Mouse (Mus musculus): Measurements from ENCODE around the gene Smad1. TPM values are rescaled to one million over a fixed set of nuclear protein-coding genes. Genes with fewer than 3 reads are reported as not detected.

The Smad1 gene
- polyA plus RNA-seq, 1 experiment from 2014 or later, result 20.2 TPM

- Histone ChIP-seq H3K36me3 (peaks cover 11% of the 10 kb centered on the region), H3K27me3 (replicated peaks) (no peaks in the 10 kb centered on the region), H3K9me3 (no peaks in the 10 kb centered on the region), H3K4me2 (no peak overlapping the region), H3K27ac (replicated peaks) (no peak overlapping the region), H3K4me3 (no peak overlapping the region), H3K9ac (no peak overlapping the region), H3K4me1 (peaks cover 74% of the 10 kb centered on the region)
- no peak for ATAC-seq (ENCODE audit: extremely low read depth, insufficient number of reproducible peaks, low FRiP score, low TSS enrichment)
- WGBS, result 61% methylated on average over 6 of the region's 6 CpGs
Observed at GRCm38 (mm10) chr8:79381771-79382170, 17.5 kb downstream of the Smad1 start.

- H3K27me3 ChIP-seq (replicated peaks), result no peaks in the 10 kb centered on the region
- H3K9ac ChIP-seq, result no peak overlapping the region
- H3K27ac ChIP-seq (replicated peaks), result no peak overlapping the region
- no peak overlapping the region for H3K4me2 ChIP-seq
- no peaks in the 10 kb centered on the region for H3K9me3 ChIP-seq
- H3K4me3 ChIP-seq, result no peak overlapping the region
- no peak for ATAC-seq (ENCODE audit: extremely low read depth, insufficient number of reproducible peaks, low FRiP score, low TSS enrichment)
- H3K4me1 ChIP-seq, result peaks cover 75% of the 10 kb centered on the region
- peaks cover 8% of the 10 kb centered on the region for H3K36me3 ChIP-seq
- 37% methylated on average over 1 of the region's 1 CpGs for WGBS
Observed at GRCm38 (mm10) chr8:79380386-79380785, 18.9 kb downstream of the Smad1 start.

DNA sequence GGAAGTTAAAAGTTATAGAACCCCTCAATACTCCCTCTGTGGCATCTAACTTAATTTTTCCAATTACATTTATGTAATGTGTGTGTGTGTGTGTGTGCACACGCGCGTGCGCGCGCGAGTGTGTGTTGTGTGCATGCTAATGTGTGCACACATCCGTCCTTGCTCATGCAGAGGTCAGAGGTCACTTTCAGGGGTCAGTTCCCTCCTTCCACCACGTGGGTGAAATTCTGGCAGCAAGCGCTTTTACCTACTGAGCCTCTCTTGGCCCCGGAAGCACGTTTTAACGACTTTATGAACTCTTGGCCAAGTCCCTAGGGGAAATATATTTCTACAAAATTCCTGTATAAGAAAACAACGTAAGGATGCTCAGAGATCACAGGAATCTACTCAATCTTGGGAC lies 19.3 kb downstream of the Smad1 start:
- Histone ChIP-seq H3K4me1 (peaks cover 75% of the 10 kb centered on the region), H3K36me3 (peaks cover 8% of the 10 kb centered on the region), H3K27me3 (replicated peaks) (no peaks in the 10 kb centered on the region), H3K9ac (no peak overlapping the region), H3K27ac (replicated peaks) (no peak overlapping the region), H3K9me3 (no peaks in the 10 kb centered on the region), H3K4me3 (no peak overlapping the region), H3K4me2 (no peak overlapping the region)
- no peak for ATAC-seq (ENCODE audit: extremely low read depth, insufficient number of reproducible peaks, low FRiP score, low TSS enrichment)
- WGBS, result 79% methylated on average over 14 of the region's 14 CpGs

DNA sequence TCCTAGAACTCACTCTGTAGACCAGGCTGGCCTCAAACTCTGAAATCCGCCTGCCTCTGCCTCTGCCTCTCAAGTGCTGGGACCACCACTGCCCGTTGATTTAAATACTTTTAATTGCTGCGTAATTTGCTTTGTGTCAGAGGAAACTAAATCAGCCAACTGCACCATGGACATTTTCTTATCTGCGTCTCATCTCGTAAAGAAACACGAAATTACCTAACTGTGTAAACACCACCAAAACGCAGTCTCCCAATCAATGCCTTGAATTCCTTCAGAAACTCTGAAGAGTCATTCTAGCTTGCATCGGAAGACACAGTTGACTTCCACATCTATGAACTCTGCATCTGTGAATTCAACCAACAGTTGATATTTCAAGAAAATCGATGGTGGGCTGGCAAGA lies 22.7 kb downstream of the Smad1 start:
- H3K27me3 ChIP-seq (replicated peaks), result no peaks in the 10 kb centered on the region
- H3K36me3 ChIP-seq, result peaks cover 13% of the 10 kb centered on the region
- H3K4me3 ChIP-seq, result no peak overlapping the region
- peaks cover 70% of the 10 kb centered on the region for H3K4me1 ChIP-seq
- no peak overlapping the region for H3K27ac ChIP-seq (replicated peaks)
- no peak overlapping the region for H3K9ac ChIP-seq
- WGBS, result 86% methylated on average over 9 of the region's 9 CpGs
- H3K4me2 ChIP-seq, result no peak overlapping the region
- ATAC-seq (ENCODE audit: extremely low read depth, insufficient number of reproducible peaks, low FRiP score, low TSS enrichment), result no peak
- no peaks in the 10 kb centered on the region for H3K9me3 ChIP-seq

DNA sequence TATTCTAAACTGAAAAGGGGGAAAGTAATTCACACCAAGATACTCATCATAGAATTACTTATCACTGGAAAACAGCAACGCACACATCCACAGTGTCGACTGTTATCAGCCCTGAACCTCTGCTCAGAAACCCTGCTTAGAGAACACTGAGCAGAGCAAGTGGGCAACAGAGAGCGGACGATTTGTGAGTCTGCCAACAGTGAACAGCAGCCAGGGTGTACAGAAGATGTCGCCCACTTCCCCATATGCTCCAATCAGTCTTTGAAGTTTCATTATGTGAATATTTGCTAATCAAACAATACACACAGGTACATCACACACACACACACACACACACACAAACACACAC lies 23.6 kb downstream of the Smad1 start:
- H3K27me3 ChIP-seq (replicated peaks), result no peaks in the 10 kb centered on the region
- H3K36me3 ChIP-seq, result peaks cover 22% of the 10 kb centered on the region
- no peak overlapping the region for H3K9ac ChIP-seq
- H3K9me3 ChIP-seq, result no peaks in the 10 kb centered on the region
- H3K4me2 ChIP-seq, result peak overlapping the region; percentile 49
- WGBS, result 25% methylated on average over 5 of the region's 5 CpGs
- ATAC-seq (ENCODE audit: extremely low read depth, insufficient number of reproducible peaks, low FRiP score, low TSS enrichment), result no peak
- H3K27ac ChIP-seq (replicated peaks), result peak overlapping the region; percentile 77
- peaks cover 64% of the 10 kb centered on the region for H3K4me1 ChIP-seq
- no peak overlapping the region for H3K4me3 ChIP-seq

DNA sequence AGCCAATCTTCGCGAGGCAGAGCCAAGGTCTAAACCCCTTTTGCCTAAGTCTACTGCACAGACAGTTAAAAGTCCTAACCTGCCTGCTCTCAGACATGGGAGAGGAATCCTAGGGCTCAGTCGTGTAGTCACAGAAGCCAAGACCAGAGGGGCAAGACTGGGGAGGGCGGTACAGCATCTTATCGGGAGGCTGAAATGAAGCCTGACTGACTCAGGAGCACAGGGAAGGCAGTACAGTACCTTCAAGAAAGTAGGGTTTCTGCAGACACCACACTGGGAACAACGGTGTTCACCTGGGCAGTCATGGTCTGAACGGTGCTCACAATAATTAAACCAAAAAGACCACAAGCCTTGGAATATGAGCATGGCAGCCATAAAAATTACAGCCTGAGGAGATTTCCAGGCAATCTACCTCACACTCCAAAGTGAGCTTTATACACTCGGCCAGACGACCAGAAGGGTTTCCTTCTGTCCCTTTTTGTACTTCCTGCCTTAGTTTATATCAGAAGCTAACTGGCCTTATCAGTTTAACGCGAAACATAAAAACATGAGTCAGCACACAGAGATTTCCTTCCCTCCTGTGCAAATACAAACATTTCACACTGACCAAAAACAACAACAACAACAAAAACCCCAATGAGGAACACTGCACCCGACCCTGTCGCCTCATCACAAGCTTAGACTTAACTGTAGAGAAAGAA lies 24.1 kb downstream of the Smad1 start:
- Histone ChIP-seq H3K4me1 (peaks cover 59% of the 10 kb centered on the region), H3K9ac (peak overlapping the region; percentile 67), H3K9me3 (no peaks in the 10 kb centered on the region), H3K27ac (replicated peaks) (peak overlapping the region; percentile 77), H3K4me2 (peak overlapping the region; percentile 49), H3K4me3 (no peak overlapping the region), H3K36me3 (peaks cover 28% of the 10 kb centered on the region), H3K27me3 (replicated peaks) (no peaks in the 10 kb centered on the region)
- WGBS, result 36% methylated on average over 13 of the region's 13 CpGs
- no peak for ATAC-seq (ENCODE audit: extremely low read depth, insufficient number of reproducible peaks, low FRiP score, low TSS enrichment)

DNA sequence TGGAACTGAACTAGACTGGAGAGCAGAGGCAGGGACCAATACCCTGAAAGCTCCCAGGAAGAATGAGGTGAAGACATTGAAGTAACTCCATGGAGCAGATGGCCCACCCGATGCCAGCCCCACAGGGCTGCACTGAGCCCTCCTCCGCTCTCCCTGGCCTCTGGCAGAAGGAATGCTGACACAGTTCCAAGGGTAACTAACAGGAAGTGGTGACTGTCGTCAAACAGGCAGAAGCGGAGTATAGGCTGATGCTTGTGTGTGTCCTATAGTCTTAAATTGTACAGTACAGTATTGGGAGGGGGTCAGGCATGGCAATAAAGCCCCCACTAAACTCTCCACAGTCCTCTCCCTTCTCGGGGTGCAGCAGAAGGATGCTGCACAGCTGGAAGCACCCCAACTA lies 24.9 kb downstream of the Smad1 start:
- WGBS, result 33% methylated on average over 5 of the region's 5 CpGs
- H3K9ac ChIP-seq, result no peak overlapping the region
- H3K4me3 ChIP-seq, result no peak overlapping the region
- peak overlapping the region; percentile 77 for H3K27ac ChIP-seq (replicated peaks)
- peaks cover 59% of the 10 kb centered on the region for H3K4me1 ChIP-seq
- ATAC-seq (ENCODE audit: extremely low read depth, insufficient number of reproducible peaks, low FRiP score, low TSS enrichment), result no peak
- no peaks in the 10 kb centered on the region for H3K27me3 ChIP-seq (replicated peaks)
- H3K9me3 ChIP-seq, result no peaks in the 10 kb centered on the region
- H3K36me3 ChIP-seq, result peaks cover 36% of the 10 kb centered on the region
- peak overlapping the region; percentile 49 for H3K4me2 ChIP-seq

DNA sequence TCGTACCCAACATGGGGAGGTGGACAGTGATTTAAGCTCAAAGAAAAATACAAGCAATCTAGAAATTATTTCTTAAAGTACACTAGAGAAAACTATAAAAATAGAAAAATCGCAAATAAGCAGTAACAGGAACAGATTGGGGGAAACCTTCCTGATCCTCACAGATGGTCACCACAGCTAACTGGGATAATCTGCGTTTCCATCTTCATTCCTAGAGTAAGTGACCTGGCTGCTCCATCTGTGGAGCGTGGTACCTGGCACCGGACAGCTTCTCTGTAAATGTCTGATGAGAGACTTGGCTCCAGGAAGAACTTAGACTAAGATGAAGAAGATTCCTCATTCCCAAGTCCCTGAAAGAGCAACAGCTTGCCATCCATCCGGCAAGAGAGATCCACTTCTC lies 25.8 kb downstream of the Smad1 start:
- Histone ChIP-seq H3K27ac (replicated peaks) (no peak overlapping the region), H3K4me1 (peaks cover 61% of the 10 kb centered on the region), H3K36me3 (peaks cover 44% of the 10 kb centered on the region), H3K9me3 (no peaks in the 10 kb centered on the region), H3K4me2 (no peak overlapping the region), H3K27me3 (replicated peaks) (no peaks in the 10 kb centered on the region), H3K9ac (no peak overlapping the region), H3K4me3 (no peak overlapping the region)
- 85% methylated on average over 6 of the region's 6 CpGs for WGBS
- ATAC-seq (ENCODE audit: extremely low read depth, insufficient number of reproducible peaks, low FRiP score, low TSS enrichment), result no peak

- Histone ChIP-seq H3K4me2 (no peak overlapping the region), H3K27ac (replicated peaks) (no peak overlapping the region), H3K9ac (no peak overlapping the region), H3K36me3 (peaks cover 50% of the 10 kb centered on the region), H3K9me3 (no peaks in the 10 kb centered on the region), H3K4me3 (no peak overlapping the region), H3K4me1 (peaks cover 61% of the 10 kb centered on the region), H3K27me3 (replicated peaks) (no peaks in the 10 kb centered on the region)
- 83% methylated on average over 8 of the region's 8 CpGs for WGBS
- ATAC-seq (ENCODE audit: extremely low read depth, insufficient number of reproducible peaks, low FRiP score, low TSS enrichment), result no peak
Observed at GRCm38 (mm10) chr8:79372960-79373359, 26.4 kb downstream of the Smad1 start.

DNA sequence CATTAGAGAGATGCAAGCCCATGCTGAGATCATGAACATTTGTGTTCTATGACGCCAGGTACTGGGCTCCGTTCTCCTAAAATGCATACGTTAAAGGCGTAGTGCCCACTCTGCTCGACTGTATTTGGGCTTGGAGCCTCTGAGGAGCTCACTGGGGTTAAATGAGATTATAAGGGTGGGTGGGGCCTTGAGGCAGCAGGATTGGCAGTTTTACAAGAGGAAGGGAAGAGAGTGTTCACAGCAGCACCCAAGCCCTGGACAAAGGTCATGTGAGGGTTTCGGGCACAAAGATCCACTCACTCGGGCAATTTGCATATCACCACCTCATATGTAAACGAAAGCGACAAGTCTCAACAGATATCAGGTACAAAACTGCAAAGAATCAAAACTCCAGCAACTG lies 26.8 kb downstream of the Smad1 start:
- ATAC-seq (ENCODE audit: extremely low read depth, insufficient number of reproducible peaks, low FRiP score, low TSS enrichment), result no peak
- no peak overlapping the region for H3K4me3 ChIP-seq
- WGBS, result 61% methylated on average over 9 of the region's 9 CpGs
- H3K36me3 ChIP-seq, result peaks cover 52% of the 10 kb centered on the region
- no peaks in the 10 kb centered on the region for H3K27me3 ChIP-seq (replicated peaks)
- H3K9ac ChIP-seq, result no peak overlapping the region
- H3K4me2 ChIP-seq, result no peak overlapping the region
- peaks cover 61% of the 10 kb centered on the region for H3K4me1 ChIP-seq
- H3K27ac ChIP-seq (replicated peaks), result no peak overlapping the region
- H3K9me3 ChIP-seq, result no peaks in the 10 kb centered on the region

DNA sequence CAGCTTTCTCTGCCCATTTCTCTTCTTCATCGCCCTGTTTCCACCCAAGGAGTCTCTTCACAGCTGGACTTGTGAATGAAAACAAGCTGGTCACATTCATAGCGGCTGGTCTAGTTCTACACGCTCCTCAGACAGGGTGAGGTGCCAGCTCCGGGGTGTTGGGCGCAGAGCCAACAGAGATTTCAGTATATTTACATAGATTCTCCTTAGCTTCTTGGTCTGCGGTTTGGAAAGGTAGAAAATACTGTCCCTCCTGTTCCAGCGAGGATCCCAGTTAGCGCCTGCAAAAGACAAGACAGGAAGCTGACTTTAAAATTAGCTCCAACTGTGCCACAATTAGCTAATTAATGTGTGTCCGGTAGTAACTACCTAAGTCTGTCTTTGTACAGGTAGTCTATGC lies 27.2 kb downstream of the Smad1 start:
- no peak overlapping the region for H3K4me3 ChIP-seq
- H3K9me3 ChIP-seq, result no peaks in the 10 kb centered on the region
- peaks cover 61% of the 10 kb centered on the region for H3K4me1 ChIP-seq
- no peak overlapping the region for H3K4me2 ChIP-seq
- no peak for ATAC-seq (ENCODE audit: extremely low read depth, insufficient number of reproducible peaks, low FRiP score, low TSS enrichment)
- no peak overlapping the region for H3K27ac ChIP-seq (replicated peaks)
- 63% methylated on average over 9 of the region's 9 CpGs for WGBS
- peaks cover 49% of the 10 kb centered on the region for H3K36me3 ChIP-seq
- H3K9ac ChIP-seq, result no peak overlapping the region
- no peaks in the 10 kb centered on the region for H3K27me3 ChIP-seq (replicated peaks)

- H3K9me3 ChIP-seq, result no peaks in the 10 kb centered on the region
- no peak overlapping the region for H3K9ac ChIP-seq
- peaks cover 44% of the 10 kb centered on the region for H3K36me3 ChIP-seq
- H3K4me2 ChIP-seq, result no peak overlapping the region
- peaks cover 64% of the 10 kb centered on the region for H3K4me1 ChIP-seq
- no peak for ATAC-seq (ENCODE audit: extremely low read depth, insufficient number of reproducible peaks, low FRiP score, low TSS enrichment)
- H3K27ac ChIP-seq (replicated peaks), result no peak overlapping the region
- no peaks in the 10 kb centered on the region for H3K27me3 ChIP-seq (replicated peaks)
- WGBS, result 86% methylated on average over 12 of the region's 12 CpGs
- H3K4me3 ChIP-seq, result no peak overlapping the region
Observed at GRCm38 (mm10) chr8:79370646-79371290, 28.6 kb downstream of the Smad1 start.

Data from heart, embryonic 13.5 days (tissue).